Mouse (Mus musculus) MEL (cell line): Measurements from ENCODE around the gene Rfx5.

ENCODE experiments used
- CHD2 ChIP-seq: IDR thresholded peaks from 2 replicates; pipeline ENCODE4 v1.6.1; 2011; ENCODE audit warnings: low read length, improper control_type of control experiment
- CTCF ChIP-seq, 3 experiments: IDR thresholded peaks in 2 of 3; conservative IDR thresholded peaks in 1 of 3; 2 replicates each; pipeline ENCODE4 v1.5.1; 2011 to 2012; ENCODE audit warnings: low read length in 3 of 3, low read depth in 2 of 3, mild to moderate bottlenecking in 2 of 3, improper control_type of control experiment in 1 of 3, inconsistent platforms in 1 of 3, mixed read lengths in 1 of 3, moderate library complexity in 1 of 3; ENCODE audit not compliant: control insufficient read depth in 1 of 3, insufficient read depth in 1 of 3, poor library complexity in 1 of 3, severe bottlenecking in 1 of 3
- EP300 ChIP-seq, 2 experiments: IDR thresholded peaks; 2 replicates each; pipeline ENCODE4 v1.6.1; 2011; ENCODE audit warnings: improper control_type of control experiment in 2 of 2, low read length in 2 of 2, low read depth in 1 of 2, mild to moderate bottlenecking in 1 of 2
- MAX ChIP-seq: IDR thresholded peaks from 2 replicates; pipeline ENCODE4 v1.6.1; 2011; ENCODE audit warnings: low read length, improper control_type of control experiment
- POLR2A ChIP-seq, 2 experiments: IDR thresholded peaks; 2 replicates each; pipeline ENCODE4 v1.6.1; 2011 to 2012; ENCODE audit warnings: low read length in 2 of 2, mild to moderate bottlenecking in 2 of 2, control low read depth in 1 of 2, improper control_type of control experiment in 1 of 2, low read depth in 1 of 2, moderate library complexity in 1 of 2; ENCODE audit not compliant: control insufficient read depth in 1 of 2, insufficient read depth in 1 of 2, poor library complexity in 1 of 2
- RCOR1 ChIP-seq: IDR thresholded peaks from 2 replicates; pipeline ENCODE4 v1.6.1; 2012; ENCODE audit warnings: low read depth, mild to moderate bottlenecking, inconsistent platforms, low read length, improper control_type of control experiment
- SMC3 ChIP-seq: IDR thresholded peaks from 2 replicates; pipeline ENCODE4 v1.6.1; 2011; ENCODE audit warnings: low read depth, low read length, improper control_type of control experiment
- TCF12 ChIP-seq: IDR thresholded peaks from 2 replicates; pipeline ENCODE4 v1.6.1; 2014; ENCODE audit warnings: low read depth, mild to moderate bottlenecking, inconsistent platforms, low read length, improper control_type of control experiment, moderate library complexity
- ZKSCAN1 ChIP-seq: IDR thresholded peaks from 2 replicates; pipeline ENCODE4 v1.6.1; 2012; ENCODE audit warnings: low read depth, mild to moderate bottlenecking, inconsistent platforms, low read length, improper control_type of control experiment, moderate library complexity

GRCm38 (mm10) chr3:94952806-94953205 is 1.1 kb upstream of the Rfx5 start:
- no peak for TF ChIP-seq CTCF (IDR thresholded peaks at IDR 0.05 in 2 of 3, conservative IDR thresholded peaks at IDR 0.05 in 1 of 3; ENCODE audit: control insufficient read depth in 1 of 3, insufficient read depth in 1 of 3, low read depth in 2 of 3, low read length in 3 of 3, poor library complexity in 1 of 3, severe bottlenecking in 1 of 3)
- TF ChIP-seq ZKSCAN1, result no peak
- no peak for TF ChIP-seq MAX
- no peak for TF ChIP-seq RCOR1
- TF ChIP-seq SMC3, result no peak
- peak; percentile 76 for TF ChIP-seq CHD2
- TF ChIP-seq EP300 (IDR thresholded peaks at IDR 0.05; ENCODE audit: low read depth in 1 of 2, low read length in 2 of 2), result no peak
- no peak for TF ChIP-seq TCF12
- TF ChIP-seq POLR2A (IDR thresholded peaks at IDR 0.05; ENCODE audit: control insufficient read depth in 1 of 2, insufficient read depth in 1 of 2, low read depth in 1 of 2, low read length in 2 of 2, poor library complexity in 1 of 2), result no peak
